Mouse (Mus musculus) fibroblast of lung, adult 2 months (primary cell): Measurements from ENCODE around the gene Hist1h3f.

Experiments used
- DNase-seq: peaks from one replicate; pipeline ENCODE4 v3.0.0-alpha.2; 2011; ENCODE audit warnings: low read depth

The Hist1h3f gene

DNA sequence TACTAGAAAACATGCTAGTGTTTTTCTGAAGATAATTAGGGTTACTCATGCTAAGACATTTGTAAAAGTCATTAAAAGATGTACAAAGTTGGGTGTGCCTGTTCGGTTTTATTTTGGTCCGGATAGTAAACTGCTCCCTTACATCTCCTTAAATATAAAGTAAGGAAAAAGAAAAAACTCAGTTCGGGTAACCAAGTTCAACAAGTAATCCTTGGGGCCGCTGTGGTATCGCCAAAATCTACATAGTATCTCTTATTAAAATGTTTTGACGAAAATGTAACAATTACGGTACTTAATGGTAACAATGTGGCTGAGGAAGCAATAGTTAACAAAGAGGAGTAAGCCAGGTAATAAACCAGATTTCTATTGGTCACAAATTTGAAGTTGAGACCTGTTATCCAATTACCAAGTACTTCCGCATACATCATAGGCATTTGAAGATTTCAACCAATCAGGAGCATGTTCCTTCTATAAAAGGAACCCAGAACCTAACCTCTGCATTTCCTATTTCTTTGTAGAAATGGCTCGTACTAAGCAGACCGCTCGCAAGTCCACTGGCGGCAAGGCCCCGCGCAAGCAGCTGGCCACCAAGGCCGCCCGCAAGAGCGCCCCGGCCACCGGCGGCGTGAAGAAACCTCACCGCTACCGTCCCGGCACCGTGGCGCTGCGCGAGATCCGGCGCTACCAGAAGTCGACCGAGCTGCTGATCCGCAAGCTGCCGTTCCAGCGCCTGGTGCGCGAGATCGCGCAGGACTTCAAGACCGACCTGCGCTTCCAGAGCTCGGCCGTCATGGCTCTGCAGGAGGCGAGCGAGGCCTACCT, at the start of gene Hist1h3f:
Gene Hist1h3f (plus strand): TSS at position 88 of the 822 bp plus-strand sequence.
- DNase-seq, result peak; percentile 93

DNA sequence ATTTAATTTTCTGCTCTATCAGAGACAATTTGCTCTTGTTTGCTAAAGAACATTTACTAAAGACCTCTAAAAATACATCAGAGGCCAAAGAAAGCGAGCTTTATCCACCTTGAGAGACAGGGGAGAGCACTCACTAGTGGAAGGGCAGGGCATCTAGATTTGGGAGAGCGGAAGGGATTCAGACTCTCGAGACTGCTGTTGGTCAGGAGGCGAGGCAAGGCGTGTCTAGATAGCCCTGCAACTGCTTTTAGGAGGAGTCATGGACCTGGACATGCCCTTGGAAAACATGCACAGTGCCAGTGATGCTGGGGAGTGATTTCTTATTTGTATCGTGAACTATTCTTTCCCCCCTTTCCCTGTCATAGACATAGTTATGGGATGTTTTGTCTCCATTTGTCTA, 48.3 kb upstream of the Hist1h3f start:
- DNase-seq, result no peak

DNA sequence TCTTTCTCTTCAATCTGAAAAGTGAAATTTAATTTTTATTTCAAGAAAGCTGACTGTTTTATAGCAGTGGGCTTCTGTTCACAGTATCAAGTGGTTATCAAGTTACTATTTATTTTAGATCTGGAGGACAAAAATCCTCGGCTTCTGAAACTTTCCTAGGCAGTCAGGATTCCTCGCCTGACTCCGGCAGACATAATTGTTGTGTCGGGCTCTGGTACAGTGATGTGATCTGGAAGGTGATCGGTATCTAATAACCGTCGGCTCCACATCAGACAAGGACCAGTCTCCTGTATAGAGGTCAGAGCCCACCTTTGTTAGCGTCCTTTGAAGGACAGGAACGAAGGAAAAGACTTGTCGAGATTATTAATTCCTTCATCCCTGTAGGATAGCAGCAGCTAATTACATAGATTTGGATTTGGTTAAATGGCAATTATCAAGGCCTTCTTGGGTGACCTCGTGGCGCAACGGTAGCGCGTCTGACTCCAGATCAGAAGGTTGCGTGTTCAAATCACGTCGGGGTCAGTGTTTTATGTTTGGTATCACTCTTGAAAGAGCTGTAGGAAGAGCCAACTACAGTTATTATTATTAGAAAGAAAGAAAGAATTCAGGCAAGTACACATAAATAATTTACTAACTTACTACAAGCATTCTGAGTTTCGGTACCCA, 46.1 kb upstream of the Hist1h3f start:
- no peak for DNase-seq

DNA sequence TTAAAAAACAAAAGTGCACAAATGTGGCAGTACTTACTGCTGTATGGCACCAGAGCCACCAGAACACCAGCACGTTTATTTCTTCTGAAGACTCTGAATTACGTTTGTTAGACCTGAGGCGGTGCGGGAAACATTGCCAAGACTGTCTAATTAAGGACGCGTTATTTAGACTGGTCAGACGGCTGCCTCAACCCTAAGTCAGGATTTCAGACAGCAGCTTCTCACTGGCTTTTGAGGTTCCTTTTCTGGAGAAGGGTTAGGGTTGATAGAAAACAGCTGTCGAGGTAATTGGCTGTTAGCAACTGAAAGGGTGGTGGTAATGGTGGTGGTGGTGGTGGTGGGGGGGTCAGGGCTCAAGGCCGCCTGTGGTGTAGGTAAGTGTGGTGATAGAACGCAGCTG, 45.2 kb upstream of the Hist1h3f start:
- no peak for DNase-seq

DNA sequence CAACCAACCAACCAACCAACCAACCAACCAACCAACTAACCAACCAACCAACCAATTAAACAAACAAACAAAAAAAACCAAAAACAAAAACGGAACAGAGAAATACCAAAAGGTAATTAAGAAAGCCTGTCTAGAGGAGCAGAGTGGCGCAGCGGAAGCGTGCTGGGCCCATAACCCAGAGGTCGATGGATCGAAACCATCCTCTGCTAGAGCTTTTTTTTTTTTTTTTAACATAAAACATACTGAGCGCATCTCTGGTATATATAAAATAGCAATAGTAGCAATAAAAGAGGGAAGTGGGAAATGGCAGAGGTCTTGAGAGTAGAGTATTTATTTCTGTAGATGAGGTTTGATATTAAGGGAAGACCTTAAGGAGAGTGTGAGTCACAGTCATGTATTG, 43.9 kb upstream of the Hist1h3f start:
- DNase-seq, result no peak

DNA sequence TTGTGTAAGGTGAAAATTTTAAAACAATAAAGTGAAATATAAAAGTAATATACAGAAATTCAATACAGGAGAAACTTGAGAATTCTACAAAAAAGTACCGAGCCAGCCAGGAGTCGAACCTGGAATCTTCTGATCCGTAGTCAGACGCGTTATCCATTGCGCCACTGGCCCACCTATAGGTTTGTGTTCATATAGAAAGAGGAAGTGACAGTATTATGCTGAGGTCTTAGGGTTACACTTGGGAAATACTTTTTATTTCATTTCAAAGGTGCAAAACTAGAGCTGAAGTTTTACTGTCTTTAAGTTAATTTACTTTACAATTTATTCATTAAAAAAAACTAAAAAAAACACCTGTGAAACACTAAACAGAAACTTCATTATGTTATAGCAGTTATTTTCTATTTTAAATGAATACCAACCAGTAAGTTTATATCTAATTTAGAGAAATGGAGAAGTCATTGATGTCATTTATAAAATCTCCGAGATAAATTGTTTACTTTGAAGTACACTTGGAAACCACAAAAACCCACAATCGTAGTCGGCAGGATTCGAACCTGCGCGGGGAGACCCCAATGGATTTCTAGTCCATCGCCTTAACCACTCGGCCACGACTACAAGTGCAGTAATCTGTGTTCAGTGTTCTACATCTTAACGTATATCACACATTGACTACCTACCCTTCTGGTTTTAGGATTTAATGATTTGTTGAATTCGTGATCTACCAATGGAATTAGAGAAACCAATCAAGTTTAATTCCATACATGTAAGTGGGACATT, 43.2 kb upstream of the Hist1h3f start:
- no peak for DNase-seq

DNA sequence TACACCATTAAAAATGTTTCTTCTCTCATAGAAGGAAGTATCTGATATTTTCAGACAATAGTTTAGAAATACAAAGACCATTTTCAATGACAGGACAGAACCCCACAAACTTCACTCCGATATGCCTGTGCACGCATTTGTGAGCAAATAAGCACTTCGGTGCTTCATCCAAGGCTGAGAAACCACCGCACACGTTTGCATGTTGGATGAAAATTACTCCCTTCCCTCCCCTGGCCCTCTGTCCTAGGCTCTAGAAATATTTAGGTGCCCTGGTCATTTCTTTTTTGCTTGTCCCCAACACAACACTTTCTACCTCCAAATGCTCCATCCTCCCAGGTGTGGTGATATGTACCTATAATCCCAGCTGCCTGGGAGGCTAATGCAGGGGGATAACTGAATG, 42.3 kb upstream of the Hist1h3f start:
- no peak for DNase-seq

DNA sequence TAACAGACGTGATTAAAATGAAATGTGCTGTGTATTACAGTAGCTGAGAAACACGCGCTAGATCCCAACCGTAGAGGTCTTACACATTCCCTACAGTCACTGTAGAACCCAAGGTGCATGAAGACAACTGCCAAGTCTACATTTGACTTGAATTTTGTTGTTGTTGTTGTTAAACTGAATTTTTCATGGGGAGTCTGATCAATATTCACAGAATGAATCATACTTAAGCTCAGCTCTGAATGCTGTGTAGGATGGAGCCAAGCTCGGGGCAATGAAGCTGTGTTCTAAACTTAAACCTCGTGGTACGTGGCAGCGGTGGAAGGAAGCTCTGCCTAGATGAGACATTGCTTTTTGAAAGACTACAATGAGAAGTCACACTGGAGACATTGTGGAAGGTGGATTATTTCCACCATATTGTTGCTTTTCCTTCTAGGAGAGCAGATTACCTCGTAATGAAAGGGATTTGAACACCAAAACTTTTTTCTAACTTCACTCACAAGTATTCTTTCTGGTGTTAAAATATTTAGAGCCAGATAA, 41.8 kb upstream of the Hist1h3f start:
- DNase-seq, result no peak

DNA sequence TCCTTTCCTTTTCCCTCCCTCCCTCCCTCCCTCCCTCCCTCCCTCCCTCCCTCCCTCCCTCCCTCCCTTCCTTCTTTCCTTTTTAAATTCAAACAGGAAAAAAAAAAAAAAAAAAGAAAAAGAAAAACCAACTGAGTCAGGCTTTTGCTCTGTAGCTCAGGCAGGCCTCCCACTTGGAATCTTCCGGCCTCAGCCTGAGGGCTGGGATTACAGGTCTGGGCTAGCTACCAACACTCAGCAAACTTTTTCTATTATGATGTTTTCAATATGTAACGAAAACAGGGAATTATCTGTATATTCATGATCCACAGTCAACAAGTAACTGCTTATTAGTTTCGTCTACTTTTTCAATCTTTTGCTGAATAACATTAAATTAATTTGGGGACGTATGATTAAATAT, 40.9 kb upstream of the Hist1h3f start:
- DNase-seq, result no peak

DNA sequence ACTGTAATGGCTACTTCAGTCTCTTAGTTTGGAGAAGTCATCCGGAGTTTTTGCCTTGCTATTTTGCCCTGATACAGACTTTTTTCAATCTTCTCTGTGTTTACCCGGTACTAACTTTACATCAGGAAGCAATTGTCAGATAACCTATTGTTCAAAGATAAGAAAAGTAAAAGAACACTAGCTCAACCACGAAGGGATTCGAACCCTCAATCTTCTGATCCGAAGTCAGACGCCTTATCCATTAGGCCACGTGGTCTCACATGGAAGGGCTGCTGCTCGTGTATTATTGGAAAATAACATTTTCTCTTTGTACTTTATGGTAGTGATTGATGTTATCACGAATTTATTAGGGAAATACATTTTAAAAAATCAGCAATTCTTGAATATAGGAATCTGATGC, 40.1 kb upstream of the Hist1h3f start:
- no peak for DNase-seq

DNA sequence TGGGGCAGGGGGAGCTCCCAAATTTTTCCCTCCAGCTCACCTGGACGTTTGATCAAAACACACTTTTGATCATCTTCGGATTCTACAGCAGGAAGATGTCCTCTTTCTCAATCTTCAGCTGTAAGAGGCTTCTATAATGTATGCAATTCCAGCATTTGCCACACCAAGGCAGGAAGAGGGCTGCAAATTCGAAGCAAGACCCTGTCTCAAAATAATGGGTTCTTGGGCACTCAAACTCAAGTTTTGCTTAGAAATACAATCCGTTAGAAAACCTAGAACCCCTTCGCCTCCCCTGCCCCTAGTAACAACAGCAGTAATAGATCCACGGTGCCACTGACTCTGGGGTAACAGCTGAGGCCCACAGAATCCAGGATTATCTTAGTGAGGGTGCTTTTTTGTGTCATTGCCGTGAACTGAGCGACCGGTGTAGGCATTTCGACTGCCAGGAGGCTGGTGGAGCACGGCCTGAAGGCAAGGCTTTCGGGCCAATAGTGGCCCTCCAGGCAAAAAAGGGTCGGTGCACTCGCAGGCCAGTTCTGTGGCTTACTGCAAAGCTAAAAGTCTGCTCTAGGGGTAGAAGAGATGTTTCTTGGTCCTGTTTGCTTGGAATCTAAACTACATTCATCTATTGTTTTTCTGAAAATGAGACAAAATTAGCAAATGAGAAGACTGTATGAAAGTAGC, 38.0 kb upstream of the Hist1h3f start:
- DNase-seq, result no peak

DNA sequence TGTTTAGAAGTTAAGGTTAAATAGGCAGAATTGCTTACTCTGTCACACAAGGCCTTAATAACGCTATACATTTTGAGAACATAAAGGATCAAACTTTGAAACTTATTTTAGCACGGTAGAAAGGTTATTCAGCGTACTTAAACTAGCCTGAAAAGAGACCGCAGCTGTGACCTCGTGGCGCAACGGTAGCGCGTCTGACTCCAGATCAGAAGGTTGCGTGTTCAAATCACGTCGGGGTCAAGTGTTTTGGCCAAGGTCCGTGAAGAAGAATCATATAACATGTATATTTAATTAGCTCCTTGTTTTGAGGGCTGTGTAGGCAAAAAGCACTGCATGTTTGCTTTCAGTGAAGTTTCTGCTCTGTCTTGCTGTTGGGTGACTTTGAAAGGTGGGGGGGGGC, 37.5 kb upstream of the Hist1h3f start:
- no peak for DNase-seq

DNA sequence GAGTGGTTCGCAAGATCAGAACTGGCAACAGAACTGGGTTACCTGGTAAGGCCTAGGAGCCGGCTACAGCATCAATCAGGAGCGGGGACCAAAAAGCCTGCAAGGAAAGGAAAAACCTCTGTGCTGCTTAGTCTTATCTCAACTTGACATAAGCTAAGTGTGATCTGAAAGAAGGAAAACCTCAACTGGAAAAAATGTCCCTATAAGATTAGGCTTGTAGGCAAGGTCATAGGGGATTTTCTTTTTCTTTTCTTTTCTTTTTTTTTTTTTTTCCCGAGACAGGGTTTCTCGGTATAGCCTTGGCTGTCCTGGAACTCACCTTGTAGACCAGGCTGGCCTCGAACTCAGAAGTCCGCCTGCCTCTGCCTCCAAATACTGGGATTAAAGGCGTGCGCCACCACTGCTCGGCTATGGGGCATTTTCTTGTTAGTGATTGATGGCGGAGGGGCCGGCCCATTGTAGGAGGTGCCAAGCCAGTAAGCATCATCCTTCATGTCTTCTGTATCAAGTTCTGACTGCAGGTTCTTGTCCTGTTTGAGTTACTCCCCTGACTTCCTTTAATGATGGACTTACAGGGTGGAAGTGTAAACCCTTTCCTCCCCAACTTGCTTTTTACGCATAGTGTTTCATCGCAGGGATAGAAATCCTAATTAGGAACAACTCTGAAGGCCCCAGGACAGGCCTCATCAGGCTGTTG, 36.9 kb upstream of the Hist1h3f start:
- no peak for DNase-seq

DNA sequence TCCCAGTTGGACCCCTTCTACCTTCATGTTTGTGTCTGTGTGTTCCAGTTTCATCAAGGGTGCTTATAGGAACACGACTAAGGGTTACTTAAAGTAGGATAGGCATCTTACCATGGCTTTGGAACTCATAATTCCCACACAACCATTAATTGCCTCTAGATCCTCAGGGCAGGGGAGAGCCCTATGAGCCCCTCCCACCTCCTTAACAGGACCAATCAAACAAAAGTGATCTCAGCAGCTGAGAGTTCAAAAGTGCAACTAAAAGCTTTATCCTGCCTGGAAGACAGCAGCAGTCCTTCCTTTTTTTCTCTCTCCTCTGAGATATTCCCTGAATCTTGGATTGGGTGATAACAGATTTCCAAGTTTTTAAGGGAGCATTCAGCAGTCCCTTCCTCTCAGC, 33.7 kb upstream of the Hist1h3f start:
- no peak for DNase-seq

DNA sequence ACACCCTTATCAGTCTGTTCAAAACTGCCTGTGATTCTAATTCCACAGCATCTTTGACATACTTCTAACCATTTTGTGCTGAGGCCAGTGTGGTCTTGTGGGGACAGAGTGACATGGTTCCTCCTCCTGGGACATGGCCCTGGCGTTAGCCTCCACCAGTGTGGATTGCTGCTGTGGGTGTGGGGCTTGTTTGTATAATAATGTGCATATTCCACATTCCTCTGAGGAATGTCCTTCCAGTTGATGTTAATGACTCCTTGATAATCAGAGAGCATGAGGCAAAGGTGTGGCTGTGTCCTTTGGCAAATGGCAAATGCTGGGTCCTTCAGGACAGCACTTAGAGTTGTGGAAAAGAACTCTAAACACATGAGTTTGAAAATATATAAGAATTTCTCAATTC, 30.3 kb upstream of the Hist1h3f start:
- no peak for DNase-seq

DNA sequence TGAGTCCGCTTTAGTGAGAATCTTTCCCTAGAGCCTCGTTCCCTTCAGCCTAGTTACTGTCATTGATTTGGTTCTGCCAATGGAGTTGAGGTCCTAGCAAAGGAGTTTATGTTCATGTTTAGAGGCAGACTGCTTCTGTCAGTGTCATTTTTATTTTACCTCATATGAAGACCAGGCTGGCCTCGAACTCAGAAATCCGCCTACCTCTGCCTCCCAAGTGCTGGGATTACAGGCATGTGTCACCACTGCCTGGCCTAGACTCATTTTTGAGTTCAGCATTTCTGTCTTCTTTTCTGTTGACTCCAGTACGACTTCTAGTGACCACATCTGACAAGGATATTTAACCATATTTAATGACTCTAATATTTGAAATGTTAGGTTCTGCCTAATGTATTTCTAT, 28.6 kb upstream of the Hist1h3f start:
- DNase-seq, result no peak

DNA sequence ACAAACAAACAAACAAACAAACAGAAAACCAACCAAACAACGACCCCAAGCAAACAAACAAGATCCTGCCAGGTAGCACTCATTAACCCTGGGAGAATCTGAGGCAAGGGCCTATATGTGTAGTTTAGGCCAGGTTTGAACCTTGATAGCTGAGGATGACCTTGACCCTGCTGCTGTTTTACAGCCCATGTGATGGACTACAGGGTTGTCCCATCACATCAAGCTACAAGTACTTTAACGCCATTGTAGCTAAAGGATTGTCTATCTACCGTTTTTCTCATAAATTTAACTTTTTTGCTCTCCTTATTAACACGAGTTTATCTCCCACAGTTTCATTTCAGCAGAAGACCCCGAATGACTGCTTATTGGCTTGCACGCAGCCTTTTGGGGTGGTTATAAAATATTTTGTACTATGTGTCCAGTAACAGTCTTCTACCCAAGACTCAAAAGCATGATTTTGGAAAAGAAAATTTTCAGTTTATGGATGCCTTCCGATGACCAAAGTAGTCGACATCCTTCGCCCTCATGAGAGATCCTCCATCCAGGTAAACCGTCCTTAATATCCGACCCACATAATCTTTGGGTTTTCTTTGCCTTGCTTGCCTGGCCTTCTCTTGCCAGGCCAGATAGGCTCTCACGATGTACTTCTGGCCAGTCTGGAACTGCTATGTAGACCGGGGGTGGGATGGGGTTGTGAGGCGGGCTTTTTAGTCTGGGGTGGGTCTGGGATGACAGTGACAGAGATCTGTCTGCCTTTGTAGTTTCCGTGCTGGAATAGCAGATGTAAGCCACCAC, 27.8 kb upstream of the Hist1h3f start:
- DNase-seq, result no peak

DNA sequence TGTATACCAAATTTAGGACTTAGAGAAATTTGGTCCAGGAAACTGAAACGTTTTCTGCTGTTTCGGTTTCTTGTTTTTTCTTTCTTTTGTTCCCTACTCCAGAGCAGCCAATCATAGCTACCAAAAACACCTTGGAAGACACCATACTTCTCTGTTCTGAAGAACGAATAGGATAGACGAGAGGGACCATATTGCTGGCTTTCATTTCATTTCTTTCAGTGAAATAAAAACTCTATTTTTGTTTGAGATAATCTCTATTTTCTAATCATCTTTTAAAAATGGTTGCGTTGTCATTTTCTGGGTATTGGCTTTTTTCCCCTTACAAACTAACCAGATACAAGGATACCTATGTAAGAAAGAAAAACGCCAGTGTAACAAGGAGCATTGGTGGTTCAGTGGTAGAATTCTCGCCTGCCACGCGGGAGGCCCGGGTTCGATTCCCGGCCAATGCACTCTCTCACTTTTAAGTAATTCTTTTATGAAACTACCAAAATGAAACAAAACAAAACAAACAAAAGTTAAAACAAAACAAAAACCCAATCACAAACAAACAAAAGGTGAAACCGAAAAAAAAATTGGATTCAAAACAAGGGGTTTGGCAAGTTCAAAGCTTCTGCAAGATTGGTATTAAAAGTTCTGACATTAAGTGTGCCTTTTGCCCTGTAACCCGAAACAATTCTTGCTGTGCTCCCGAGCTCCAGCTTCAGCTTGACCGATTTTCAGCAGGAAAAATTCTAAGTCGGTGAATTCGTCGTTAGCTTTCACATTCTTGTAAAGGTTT, 26.8 kb upstream of the Hist1h3f start:
- peak; percentile 60 for DNase-seq

DNA sequence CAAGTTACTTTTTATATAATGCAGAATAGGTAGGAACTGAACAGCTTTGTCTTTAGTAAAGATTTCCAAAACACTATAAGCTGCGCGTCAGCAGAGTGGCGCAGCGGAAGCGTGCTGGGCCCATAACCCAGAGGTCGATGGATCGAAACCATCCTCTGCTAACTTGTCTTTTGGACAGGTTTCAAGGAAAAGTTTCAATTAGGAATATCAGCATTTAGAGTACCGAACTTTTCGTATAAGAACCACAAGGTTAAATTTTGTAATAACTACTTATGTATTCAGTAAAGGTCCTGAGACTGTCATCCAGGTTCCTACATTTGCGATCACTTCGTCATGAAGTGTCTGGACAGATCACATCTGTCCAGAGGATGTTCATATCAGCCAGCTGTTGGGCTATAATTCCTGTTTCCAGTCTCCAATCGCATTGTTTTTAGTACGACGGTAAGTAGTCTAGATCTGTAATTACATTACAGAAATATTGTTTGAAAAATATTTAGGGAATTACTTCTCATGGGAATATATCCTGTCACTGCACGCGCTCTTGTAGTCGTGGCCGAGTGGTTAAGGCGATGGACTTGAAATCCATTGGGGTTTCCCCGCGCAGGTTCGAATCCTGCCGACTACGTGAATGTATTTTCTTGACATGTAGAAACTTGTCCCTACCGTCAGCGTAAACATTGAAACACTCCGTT, 26.1 kb upstream of the Hist1h3f start:
- DNase-seq, result peak; percentile 68
